Mouse (Mus musculus) neural tube, embryonic 14.5 days (tissue): Measurements from ENCODE around the gene Rgr. TPM values are rescaled to one million over a fixed set of nuclear protein-coding genes. Genes with fewer than 3 reads are reported as not detected.

Source experiments
- polyA plus RNA-seq: library from polyadenylated mRNA; unstranded; fragments of >200 nt; fragmentation: Nextera tagmentation; extraction: Ambion mirVana; gene quantifications from 2 replicates; pipeline ENCODE4 v1.2.1, GENCODE M21; 2014

Gene Rgr
- polyA plus RNA-seq, 1 experiment from 2014 or later: not detected

Other genes with a start within 250 kb of the Rgr start
- gene Ccser2, start 80.2 kb downstream of the Rgr start, polyA plus RNA-seq: 98.0 and 105 TPM in 2 replicates
- gene Lrit1, start 5.9 kb upstream of the Rgr start, polyA plus RNA-seq: not detected in 2 replicates
- gene Lrit2, start 19.0 kb upstream of the Rgr start, polyA plus RNA-seq: not detected in 2 replicates
- gene Cdhr1, start 49.4 kb upstream of the Rgr start, polyA plus RNA-seq: 2.0 and 2.8 TPM in 2 replicates
- gene 2610528A11Rik, start 65.1 kb upstream of the Rgr start, polyA plus RNA-seq: not detected in 2 replicates
- gene Ghitm, start 86.3 kb upstream of the Rgr start, polyA plus RNA-seq: 212 and 219 TPM in 2 replicates